Mouse (Mus musculus): ENCODE data around the gene Dhx32. TPM values are rescaled to one million over a fixed set of nuclear protein-coding genes. Genes with fewer than 3 reads are reported as not detected.

Dhx32 gene
- polyA plus RNA-seq, 1 experiment from 2014 or later: 56.9 TPM

DNA sequence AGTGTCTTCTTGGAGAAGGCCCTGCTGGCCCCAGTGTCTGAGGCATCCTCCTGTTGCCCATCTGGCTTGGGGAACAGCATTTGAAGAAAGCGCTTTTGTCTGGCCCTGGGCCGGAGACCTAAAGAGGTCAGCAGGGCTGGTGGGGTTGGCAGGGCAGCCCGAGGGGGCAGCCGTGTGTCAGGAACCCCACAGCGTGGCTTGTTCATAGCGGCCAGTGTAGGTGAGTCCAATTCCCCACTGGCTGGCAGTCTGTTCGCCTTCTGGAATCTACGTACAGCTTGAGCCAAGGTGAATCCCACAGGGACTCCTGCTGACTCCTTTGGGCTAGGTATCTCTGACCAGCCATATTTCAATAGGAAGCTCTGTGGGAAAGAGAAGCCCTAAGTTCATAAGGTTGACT, 103.8 kb downstream of the Dhx32 start:
- WGBS: 91% methylated on average over 8 of the region's 8 CpGs
- H3K27ac ChIP-seq (ENCODE audit: low read depth, low read length): no peak overlapping the region
- H3K4me1 ChIP-seq (ENCODE audit: control insufficient read depth, insufficient read depth, low read length): no peaks in the 10 kb centered on the region
- no peak overlapping the region for H3K9ac ChIP-seq (ENCODE audit: low read length)
- ATAC-seq: no peak
- H3K27me3 ChIP-seq (replicated peaks; ENCODE audit: control insufficient read depth, insufficient read depth, low read length): no peaks in the 10 kb centered on the region
- no peaks in the 10 kb centered on the region for H3K9me3 ChIP-seq (replicated peaks; ENCODE audit: control insufficient read depth, low read length)
- no peak overlapping the region for H3K4me3 ChIP-seq (ENCODE audit: low read depth, low read length)
- no peak for DNase-seq (ENCODE audit: low spot score)
- H3K4me2 ChIP-seq (ENCODE audit: low read length): no peak overlapping the region
- peaks cover 5% of the 10 kb centered on the region; the same call in 1 of the 2 replicates for H3K36me3 ChIP-seq (ENCODE audit: control insufficient read depth, insufficient read depth, low read length)

DNA sequence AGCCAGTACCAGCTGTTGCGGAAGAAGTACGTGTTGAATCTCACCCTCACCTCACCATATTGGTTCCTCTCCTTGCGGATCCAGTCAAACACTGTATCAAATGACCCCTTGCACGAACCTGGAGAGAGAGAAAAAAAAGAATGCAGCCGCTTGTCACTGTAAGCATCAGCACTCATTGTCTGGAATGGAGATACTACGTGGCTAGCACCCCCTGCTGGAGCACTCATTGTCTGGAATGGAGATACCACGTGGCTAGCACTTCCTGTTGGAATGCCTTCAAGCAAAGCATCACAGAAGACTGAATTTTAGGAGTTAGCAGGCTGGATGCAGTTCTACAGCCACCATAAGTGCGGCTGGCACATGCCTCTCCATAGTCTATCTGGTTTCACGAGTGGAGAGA, 106.5 kb downstream of the Dhx32 start:
- Histone ChIP-seq H3K27ac (ENCODE audit: low read depth, low read length) (no peak overlapping the region), H3K27me3 (replicated peaks; ENCODE audit: control insufficient read depth, insufficient read depth, low read length) (no peaks in the 10 kb centered on the region), H3K4me2 (ENCODE audit: low read length) (no peak overlapping the region), H3K9ac (ENCODE audit: low read length) (no peak overlapping the region), H3K4me3 (ENCODE audit: low read depth, low read length) (no peak overlapping the region), H3K4me1 (ENCODE audit: control insufficient read depth, insufficient read depth, low read length) (no peaks in the 10 kb centered on the region), H3K36me3 (ENCODE audit: control insufficient read depth, insufficient read depth, low read length) (peaks cover 32% of the 10 kb centered on the region), H3K9me3 (replicated peaks; ENCODE audit: control insufficient read depth, low read length) (no peaks in the 10 kb centered on the region)
- no peak for ATAC-seq
- WGBS: 66% methylated on average over 9 of the region's 9 CpGs
- peak; percentile 23 for DNase-seq (ENCODE audit: low spot score)

Other genes with a start within 250 kb of the Dhx32 start
- not detected in 2 replicates for gene Tex36, start 180.6 kb downstream of the Dhx32 start, polyA plus RNA-seq (2014; fragmentation: Nextera tagmentation; extraction: Ambion mirVana)
- gene Edrf1, start 145.2 kb downstream of the Dhx32 start, polyA plus RNA-seq (2014; fragmentation: Nextera tagmentation; extraction: Ambion mirVana): 22.8 and 26.2 TPM in 2 replicates
- not detected in 2 replicates for gene Mmp21, start 102.7 kb downstream of the Dhx32 start, polyA plus RNA-seq (2014; fragmentation: Nextera tagmentation; extraction: Ambion mirVana)
- 108 and 113 TPM in 2 replicates for gene Bccip, start 73.4 kb downstream of the Dhx32 start, polyA plus RNA-seq (2014; fragmentation: Nextera tagmentation; extraction: Ambion mirVana)
- gene Uros, start 72.7 kb downstream of the Dhx32 start, polyA plus RNA-seq (2014; fragmentation: Nextera tagmentation; extraction: Ambion mirVana): 62.6 TPM in 2 replicates
- gene Fank1, start 5.9 kb downstream of the Dhx32 start, polyA plus RNA-seq (2014; fragmentation: Nextera tagmentation; extraction: Ambion mirVana): 4.2 and 4.5 TPM in 2 replicates